Mouse (Mus musculus): ENCODE results near the gene Slc17a2. TPM values are rescaled to one million over a fixed set of nuclear protein-coding genes. Genes with fewer than 3 reads are reported as not detected.

The Slc17a2 gene
- total and polyA plus RNA-seq, 3 experiments: not detected

DNA sequence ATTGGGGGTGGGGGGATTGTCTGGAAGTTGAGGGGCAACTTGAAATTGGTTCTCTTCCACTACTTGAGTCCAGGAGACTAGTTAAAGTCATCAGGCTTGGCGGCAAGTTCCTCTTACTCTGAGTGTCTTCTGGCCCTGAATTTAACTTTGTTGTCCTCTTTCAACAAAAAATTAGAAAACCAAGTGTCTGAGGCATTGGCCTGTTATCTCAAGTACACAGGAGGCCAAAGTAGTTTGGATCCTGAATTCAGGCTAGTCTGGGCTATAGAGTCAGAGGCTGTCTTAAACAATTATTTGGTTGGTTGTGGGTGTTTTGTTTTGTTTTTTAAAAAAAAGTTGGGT lies 41.6 kb upstream of the Slc17a2 start:
- Histone ChIP-seq H3K4me1 (ENCODE audit: control insufficient read depth in 1 of 2, insufficient read depth in 2 of 2, low read length in 2 of 2) (peaks cover 6 to 18% of the 10 kb centered on the region in 2 experiments), H3K79me2 (ENCODE audit: control insufficient read depth, insufficient read depth, low read length, poor library complexity) (no peaks in the 10 kb centered on the region; the same call in 1 of the 2 replicates), H3K27ac (ENCODE audit: control insufficient read depth, low read depth, low read length) (peak overlapping the region; percentile 93), H3K9ac (ENCODE audit: control insufficient read depth, low read depth, low read length, poor library complexity, severe bottlenecking) (peak overlapping the region; percentile 85), H3K36me3 (ENCODE audit: control insufficient read depth in 1 of 2, insufficient read depth in 2 of 2, low read length in 2 of 2) (peaks cover 0 to 27% of the 10 kb centered on the region in 2 experiments; a peak in 2 of 4 replicates), H3K9me3 (replicated peaks; ENCODE audit: insufficient read depth, low read length) (no peaks in the 10 kb centered on the region), H3K4me3 (ENCODE audit: control insufficient read depth in 1 of 2, insufficient read depth in 1 of 2, low read depth in 2 of 2, low read length in 2 of 2) (peak overlapping the region in 1 of 2 experiments; percentile 41; a peak in 2 of 4 replicates), H3K27me3 (ENCODE audit: control insufficient read depth in 1 of 2, insufficient read depth in 2 of 2, low read length in 2 of 2) (no peaks in the 10 kb centered on the region)
- TF ChIP-seq TAL1 (IDR thresholded peaks at IDR 0.05; ENCODE audit: low read length): peak; percentile 75
- TF ChIP-seq NELFE (IDR thresholded peaks at IDR 0.05; ENCODE audit: low read depth, low read length): no peak
- no peak for TF ChIP-seq TBP (IDR thresholded peaks at IDR 0.05; ENCODE audit: low read depth, low read length)
- peak; percentile 85 for DNase-seq (ENCODE audit: low read depth, low spot score)

DNA sequence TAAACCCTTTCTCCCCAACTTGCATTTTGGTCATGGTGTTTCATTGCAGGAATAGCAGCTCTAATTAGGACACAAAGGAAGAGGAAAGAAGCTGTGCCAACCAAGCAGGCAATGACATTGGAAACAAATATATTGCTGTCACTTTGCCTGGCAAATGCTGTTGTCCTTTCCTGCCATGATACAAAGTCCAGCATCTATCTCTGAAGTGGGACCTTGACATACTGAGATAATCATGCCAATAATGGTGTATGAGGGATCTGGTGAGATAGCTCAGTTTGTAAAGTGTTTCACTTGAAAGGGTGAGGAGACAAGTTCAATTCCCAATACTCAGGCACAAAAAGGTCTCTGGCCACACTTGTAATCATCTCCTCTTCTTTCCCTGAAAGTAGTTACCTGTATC lies 40.0 kb upstream of the Slc17a2 start:
- no peak for DNase-seq (ENCODE audit: low read depth, low spot score)
- Histone ChIP-seq H3K27me3 (ENCODE audit: control insufficient read depth in 1 of 2, insufficient read depth in 2 of 2, low read length in 2 of 2) (no peaks in the 10 kb centered on the region), H3K9me3 (replicated peaks; ENCODE audit: insufficient read depth, low read length) (no peaks in the 10 kb centered on the region), H3K9ac (ENCODE audit: control insufficient read depth, low read depth, low read length, poor library complexity, severe bottlenecking) (no peak overlapping the region), H3K36me3 (ENCODE audit: control insufficient read depth in 1 of 2, insufficient read depth in 2 of 2, low read length in 2 of 2) (peaks cover 0 to 27% of the 10 kb centered on the region in 2 experiments; a peak in 2 of 4 replicates), H3K4me1 (ENCODE audit: control insufficient read depth in 1 of 2, insufficient read depth in 2 of 2, low read length in 2 of 2) (peaks cover 6 to 18% of the 10 kb centered on the region in 2 experiments), H3K4me3 (ENCODE audit: control insufficient read depth in 1 of 2, insufficient read depth in 1 of 2, low read depth in 2 of 2, low read length in 2 of 2) (no peak overlapping the region), H3K27ac (ENCODE audit: control insufficient read depth, low read depth, low read length) (no peak overlapping the region), H3K79me2 (ENCODE audit: control insufficient read depth, insufficient read depth, low read length, poor library complexity) (no peaks in the 10 kb centered on the region; the same call in 1 of the 2 replicates)
- TF ChIP-seq MAX (IDR thresholded peaks at IDR 0.05; ENCODE audit: low read length) (no peak), NRF1 (IDR thresholded peaks at IDR 0.05; ENCODE audit: insufficient read depth, low read depth, low read length, poor library complexity, severe bottlenecking) (no peak), CTCF (IDR thresholded peaks at IDR 0.05 in 2 of 3, conservative IDR thresholded peaks at IDR 0.05 in 1 of 3; ENCODE audit: control insufficient read depth in 1 of 3, insufficient read depth in 1 of 3, low read depth in 2 of 3, low read length in 3 of 3, poor library complexity in 1 of 3, severe bottlenecking in 1 of 3) (no peak), GABPA (IDR thresholded peaks at IDR 0.05; ENCODE audit: low read depth, low read length) (no peak), TBP (IDR thresholded peaks at IDR 0.05; ENCODE audit: low read depth, low read length) (no peak), MAFK (IDR thresholded peaks at IDR 0.05; ENCODE audit: borderline replicate concordance, low read depth, low read length) (no peak), USF1 (IDR thresholded peaks at IDR 0.05; ENCODE audit: low read depth, low read length) (no peak), CHD1 (IDR thresholded peaks at IDR 0.05; ENCODE audit: low read depth, low read length) (no peak), ETS1 (IDR thresholded peaks at IDR 0.05; ENCODE audit: low read depth, low read length) (no peak), MYB (IDR thresholded peaks at IDR 0.05; ENCODE audit: low read depth, low read length) (no peak), POLR2A (IDR thresholded peaks at IDR 0.05; ENCODE audit: control insufficient read depth in 1 of 2, insufficient read depth in 1 of 2, low read depth in 1 of 2, low read length in 2 of 2, poor library complexity in 1 of 2) (no peak), RAD21 (IDR thresholded peaks at IDR 0.05; ENCODE audit: low read depth, low read length) (no peak), POLR2AphosphoS5 (IDR thresholded peaks at IDR 0.05; ENCODE audit: borderline replicate concordance, low read depth, low read length) (no peak), EP300 (IDR thresholded peaks at IDR 0.05; ENCODE audit: low read depth in 1 of 2, low read length in 2 of 2) (no peak), MEF2A (IDR thresholded peaks at IDR 0.05; ENCODE audit: extremely low read depth, insufficient replicate concordance, low read depth, low read length, poor library complexity, severe bottlenecking) (no peak), MXI1 (IDR thresholded peaks at IDR 0.05; ENCODE audit: low read depth, low read length) (no peak)

Measured in MEL (cell line).